Mouse (Mus musculus): ENCODE results near the gene Smyd3.

GRCm38 (mm10) chr1:179068990-179069389 lies 448.9 kb downstream of the Smyd3 start:
- no peak for TF ChIP-seq CTCF (IDR thresholded peaks at IDR 0.05; ENCODE audit: low read depth)
- no peak for TF ChIP-seq EP300 (optimal IDR thresholded peaks at IDR 0.05)

Measured in stomach, postnatal 0 days (tissue).